12 mouse cellular contexts compared by ENCODE assay signal in genomic region chr13:104509561-104510493, GRCm38 (mm10).
DNase-seq lines count a peak whose midpoint lies in the region; ATAC-seq lines count a peak whose summit lies in the region.
"Had no signal": no experiment of that assay in that cellular context is flagged by ENCODE, and none has a peak within 500 bp of the region (broad histone marks: within the 10 kb centered on the region; RNA-seq: fewer than 3 reads in every experiment).

No protein-coding gene starts in this region.

- H3K4me1 ChIP-seq in forebrain, embryonic 16.5 days (replicated peaks; ENCODE audit: control insufficient read depth, insufficient read depth, low read length), result 0 out of 2 replicates have a peak, but pooled peaks cover 6% of the 10 kb centered on the region
- no peaks in the 10 kb centered on the region for H3K4me1 ChIP-seq in intestine, embryonic 16.5 days (ENCODE audit: control insufficient read depth, insufficient read depth, low read length)

- intact Hi-C loops in heart, postnatal 36 days (cut with DNase I), result no loop called here

- H3K4me2 ChIP-seq in forebrain, embryonic 16.5 days (ENCODE audit: low read length), result no peak overlapping the region
- H3K4me2 ChIP-seq in intestine, embryonic 16.5 days (ENCODE audit: low read depth, low read length), result no peak overlapping the region

- ATAC-seq in forebrain, embryonic 16.5 days, result peak; percentile 33; the same call in 1 of the 2 replicates
- ATAC-seq in intestine, embryonic 16.5 days, result no peak
- ATAC-seq: activated CD4-positive, CD25-positive, alpha-beta regulatory T cell, adult 4 months; CD4-positive, CD25-positive, alpha-beta regulatory T cell, adult 4 months had no signal

- no peak overlapping the region for H3K27ac ChIP-seq in forebrain, embryonic 16.5 days (ENCODE audit: low read length)
- H3K27ac ChIP-seq in intestine, embryonic 16.5 days (ENCODE audit: low read length), result no peak overlapping the region
- H3K27ac ChIP-seq: kidney, postnatal 0 days had no signal

- no peak overlapping the region for H3K9ac ChIP-seq in forebrain, embryonic 16.5 days (replicated peaks; ENCODE audit: low read depth, low read length)
- no peak overlapping the region for H3K9ac ChIP-seq in intestine, embryonic 16.5 days (ENCODE audit: low read depth, low read length)

- H3K36me3 ChIP-seq in forebrain, embryonic 16.5 days (ENCODE audit: control insufficient read depth, insufficient read depth), result no peaks in the 10 kb centered on the region
- no peaks in the 10 kb centered on the region for H3K36me3 ChIP-seq in intestine, embryonic 16.5 days (ENCODE audit: control insufficient read depth, insufficient read depth, low read length)

- no peaks in the 10 kb centered on the region for H3K27me3 ChIP-seq in forebrain, embryonic 16.5 days (replicated peaks; ENCODE audit: control insufficient read depth, insufficient read depth, low read length)
- H3K27me3 ChIP-seq in intestine, embryonic 16.5 days (replicated peaks; ENCODE audit: control insufficient read depth, insufficient read depth, low read length), result no peaks in the 10 kb centered on the region

- H3K4me3 ChIP-seq in forebrain, embryonic 16.5 days (replicated peaks; ENCODE audit: low read length), result no peak overlapping the region
- H3K4me3 ChIP-seq in intestine, embryonic 16.5 days (ENCODE audit: low read length), result no peak overlapping the region

- no peaks in the 10 kb centered on the region for H3K9me3 ChIP-seq in forebrain, embryonic 16.5 days (ENCODE audit: control insufficient read depth, low read length)
- H3K9me3 ChIP-seq in intestine, embryonic 16.5 days (ENCODE audit: control insufficient read depth, low read length), result no peaks in the 10 kb centered on the region

- WGBS in forebrain, embryonic 16.5 days, result 62% methylated on average over 26 of the region's 26 CpGs
- WGBS in intestine, embryonic 16.5 days, result 82% methylated on average over 26 of the region's 26 CpGs

- DNase-seq in layer of hippocampus, postnatal 10 days (ENCODE audit: low spot score in 2 of 2), result peak; percentile 58 to 64
- DNase-seq in layer of hippocampus, adult 11-12 months (ENCODE audit: low spot score), result no peak
- DNase-seq in cerebellum, adult 11-12 months, result peak; percentile 76
- DNase-seq in heart, postnatal 36 days, result peak; percentile 29 to 42
- DNase-seq in spleen, postnatal 10 days (ENCODE audit: low spot score in 2 of 2), result no peak
- no peak for DNase-seq in kidney, postnatal 14 days
- DNase-seq: spleen, adult 18-20 months had no signal

Comparison
In these comparisons a context has a peak if more than half of its experiments do, and no peak if none do; other contexts are left out.
1. DNase-seq: peak in layer of hippocampus, postnatal 10 days (2 of 2), cerebellum, adult 11-12 months (single experiment) and heart, postnatal 36 days (2 of 2); none in layer of hippocampus, adult 11-12 months (single experiment), spleen, postnatal 10 days (0 of 2) and kidney, postnatal 14 days (single experiment).